Mouse (Mus musculus) lung, embryonic 16.5 days (tissue): ENCODE measurements at regions not wholly inside any gene's neighbourhood (a gene's known extent, or its start where the extent isn't known, plus 50 kb on each side); places are given as distances from the start of the nearest gene placed in this dataset.

Experiments used
- ATAC-seq: fragments of 200-750 bp; cut with Nextera tagmentation; 2 replicates; pipeline ENCODE4 v1.8.0; 2017; ENCODE audit warnings: low read depth, mild to moderate bottlenecking, moderate library complexity
- H3K27ac ChIP-seq: fragments of 300-500 bp; sonication (generic); 2 replicates; pipeline ENCODE4 v1.5.1; 2014; ENCODE audit warnings: mild to moderate bottlenecking, control low read depth, low read length
- H3K27me3 ChIP-seq: fragments of 300-500 bp; sonication (generic); 2 replicates; pipeline ENCODE4 v1.6.1; 2014; ENCODE audit warnings: low read depth, low read length, mixed read lengths; ENCODE audit not compliant: control insufficient read depth, insufficient read depth
- H3K36me3 ChIP-seq: fragments of 300-500 bp; sonication (generic); 2 replicates; pipeline ENCODE4 v1.6.1; 2014; ENCODE audit warnings: low read length; ENCODE audit not compliant: control insufficient read depth, insufficient read depth
- H3K4me1 ChIP-seq: fragments of 300-500 bp; sonication (generic); replicated peaks from 2 replicates; pipeline ENCODE4 v1.6.1; 2014; ENCODE audit warnings: low read length, mixed read lengths; ENCODE audit not compliant: control insufficient read depth, insufficient read depth
- H3K4me2 ChIP-seq: fragments of 300-500 bp; sonication (generic); 2 replicates; pipeline ENCODE4 v1.6.1; 2014; ENCODE audit warnings: low read depth, low read length, control low read depth
- H3K4me3 ChIP-seq: fragments of 300-500 bp; sonication (generic); 2 replicates; pipeline ENCODE4 v1.5.1; 2014; ENCODE audit warnings: mild to moderate bottlenecking, low read length, control low read depth
- H3K9ac ChIP-seq: fragments of 300-500 bp; sonication (generic); 2 replicates; pipeline ENCODE4 v1.6.1; 2014; ENCODE audit warnings: low read length, control low read depth
- H3K9me3 ChIP-seq: fragments of 300-500 bp; sonication (generic); 2 replicates; pipeline ENCODE4 v1.6.1; 2016; ENCODE audit warnings: low read length; ENCODE audit not compliant: control insufficient read depth
- WGBS: fragments of 180-500 bp; shearing (Covaris S2); extraction: QIAGEN DNeasy Blood & Tissue Kit; methylation state at CpG from one replicate; pipeline ENCODE4 v1.1.7; 2014; 5-methylcytosine and 5-hydroxymethylcytosine counted together

DNA sequence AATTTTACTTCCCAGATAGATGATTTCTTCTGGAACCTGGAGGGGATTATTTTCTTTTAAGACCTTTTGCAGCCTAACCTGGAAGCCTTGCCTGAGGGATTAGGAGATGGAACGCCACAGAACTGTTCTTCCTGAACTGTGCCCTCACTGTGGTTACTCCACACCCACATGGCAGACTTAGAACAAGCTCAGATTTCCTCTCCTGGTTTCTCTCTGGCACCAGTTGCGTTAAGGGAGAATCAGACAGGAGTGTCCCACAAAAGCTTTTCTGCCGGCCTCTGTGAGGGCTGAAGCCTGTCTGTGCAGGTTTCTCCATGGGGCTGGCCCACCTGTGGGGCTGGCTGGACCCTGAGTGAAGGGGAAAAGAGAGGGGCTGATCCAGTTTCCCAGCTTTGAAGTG is 500.1 kb upstream of the Btbd3 start:
- Histone ChIP-seq H3K4me3 (no peak overlapping the region), H3K4me1 (peaks cover 15% of the 10 kb centered on the region), H3K27me3 (no peaks in the 10 kb centered on the region), H3K9me3 (no peaks in the 10 kb centered on the region), H3K27ac (no peak overlapping the region), H3K4me2 (no peak overlapping the region), H3K36me3 (no peaks in the 10 kb centered on the region), H3K9ac (no peak overlapping the region)
- WGBS = 15% methylated on average over 3 of the region's 3 CpGs
- ATAC-seq = no peak

DNA sequence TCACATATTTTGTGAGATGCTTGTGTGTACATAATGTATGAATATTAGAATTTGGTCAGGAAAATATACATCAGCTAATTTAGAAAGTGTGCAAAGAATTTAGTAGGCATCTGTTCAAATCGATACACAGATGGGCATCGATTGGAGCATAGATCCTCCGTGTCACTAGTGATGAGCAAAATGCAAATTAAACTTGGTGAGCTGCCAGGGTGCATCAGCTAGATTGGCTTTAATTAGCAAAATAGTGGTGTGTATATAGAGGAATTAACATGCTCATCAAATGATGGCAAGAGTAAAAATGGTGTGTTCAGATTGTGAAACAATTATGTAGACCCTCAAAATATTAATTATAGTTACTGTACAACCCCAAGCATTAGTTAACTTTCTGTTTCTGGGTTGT is 501.9 kb upstream of the Btbd3 start:
- no peaks in the 10 kb centered on the region for H3K27me3 ChIP-seq
- H3K9me3 ChIP-seq = no peaks in the 10 kb centered on the region
- H3K27ac ChIP-seq = no peak overlapping the region
- H3K9ac ChIP-seq = no peak overlapping the region
- H3K4me3 ChIP-seq = no peak overlapping the region
- no peak for ATAC-seq
- H3K4me2 ChIP-seq = no peak overlapping the region
- WGBS = 96% methylated on average over 3 of the region's 3 CpGs
- H3K4me1 ChIP-seq = peaks cover 15% of the 10 kb centered on the region
- H3K36me3 ChIP-seq = no peaks in the 10 kb centered on the region

DNA sequence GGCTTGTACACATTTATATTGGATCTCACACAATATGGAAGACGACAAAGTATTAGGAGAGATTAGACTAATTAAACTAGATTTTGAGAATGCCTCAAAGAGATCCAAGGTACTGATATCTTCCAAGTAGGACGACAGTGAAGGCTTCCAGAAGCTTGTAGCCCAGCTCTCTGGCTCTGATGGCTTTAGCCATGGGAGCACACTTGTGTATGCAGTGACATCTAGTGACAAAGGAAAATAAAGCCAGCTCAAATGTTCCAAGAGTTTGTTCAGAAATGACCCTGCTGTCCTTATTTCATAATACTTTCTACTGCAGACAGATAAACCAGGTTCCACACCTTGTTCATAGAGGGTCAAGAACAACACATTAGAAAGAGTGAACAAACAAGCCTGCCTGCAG is 524.0 kb upstream of the Btbd3 start:
- no peaks in the 10 kb centered on the region for H3K36me3 ChIP-seq
- H3K27ac ChIP-seq = no peak overlapping the region
- no peak overlapping the region for H3K9ac ChIP-seq
- no peak; the same call in 1 of the 2 replicates for ATAC-seq
- no peaks in the 10 kb centered on the region for H3K4me1 ChIP-seq
- H3K9me3 ChIP-seq = no peaks in the 10 kb centered on the region
- H3K27me3 ChIP-seq = no peaks in the 10 kb centered on the region
- 1% methylated on average over 2 of the region's 2 CpGs for WGBS
- H3K4me3 ChIP-seq = no peak overlapping the region
- no peak overlapping the region for H3K4me2 ChIP-seq

DNA sequence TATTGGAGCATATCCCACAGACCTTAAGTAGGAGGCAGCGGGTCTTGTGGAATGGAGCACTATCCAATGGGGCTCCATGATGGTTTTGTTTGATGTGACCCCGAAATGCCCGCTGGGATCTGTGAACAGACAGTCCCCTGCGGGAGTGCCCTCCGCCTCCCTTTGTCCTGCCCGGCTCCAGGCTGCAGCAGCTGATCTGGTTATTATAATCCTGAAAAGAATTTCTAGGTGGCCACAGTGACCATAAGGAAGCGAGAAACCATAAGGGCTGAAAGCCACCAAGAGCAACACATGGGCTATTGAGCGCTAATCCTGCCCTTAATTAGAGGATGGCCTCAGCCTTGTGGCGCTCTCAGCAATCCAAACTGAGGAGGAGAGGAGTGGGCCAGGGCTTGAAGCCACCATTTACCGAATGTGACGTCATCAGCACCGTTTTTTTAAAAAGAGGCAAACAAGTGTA is 525.9 kb upstream of the Btbd3 start:
- Histone ChIP-seq H3K27me3 (no peaks in the 10 kb centered on the region), H3K4me1 (no peaks in the 10 kb centered on the region), H3K4me3 (no peak overlapping the region), H3K9me3 (no peaks in the 10 kb centered on the region), H3K36me3 (no peaks in the 10 kb centered on the region), H3K27ac (no peak overlapping the region), H3K9ac (no peak overlapping the region), H3K4me2 (no peak overlapping the region)
- WGBS = 83% methylated on average over 12 of the region's 12 CpGs
- ATAC-seq = no peak

DNA sequence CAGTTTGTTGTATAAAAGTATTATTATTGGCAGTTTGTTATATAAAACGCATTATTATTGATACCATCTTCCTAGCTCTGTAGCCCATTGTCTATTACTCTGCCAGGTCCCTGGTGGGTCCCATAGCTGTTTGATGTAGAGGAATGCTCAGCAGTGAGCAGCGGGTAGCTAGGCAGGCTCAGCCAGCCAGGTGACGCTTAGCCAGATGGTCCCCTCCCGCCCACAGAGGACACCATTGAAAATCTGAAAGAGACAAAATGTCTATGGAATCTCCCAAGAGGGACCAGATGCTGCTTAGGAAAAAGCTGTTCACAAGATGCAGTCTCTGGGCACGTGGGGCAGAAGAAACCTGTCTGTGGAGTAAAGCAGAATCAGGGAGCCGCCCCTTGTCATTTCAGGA is 526.5 kb upstream of the Btbd3 start:
- Histone ChIP-seq H3K4me3 (no peak overlapping the region), H3K27me3 (no peaks in the 10 kb centered on the region), H3K4me2 (no peak overlapping the region), H3K27ac (no peak overlapping the region), H3K9ac (no peak overlapping the region), H3K36me3 (no peaks in the 10 kb centered on the region), H3K4me1 (no peaks in the 10 kb centered on the region), H3K9me3 (no peaks in the 10 kb centered on the region)
- WGBS = 83% methylated on average over 6 of the region's 6 CpGs
- ATAC-seq = no peak

DNA sequence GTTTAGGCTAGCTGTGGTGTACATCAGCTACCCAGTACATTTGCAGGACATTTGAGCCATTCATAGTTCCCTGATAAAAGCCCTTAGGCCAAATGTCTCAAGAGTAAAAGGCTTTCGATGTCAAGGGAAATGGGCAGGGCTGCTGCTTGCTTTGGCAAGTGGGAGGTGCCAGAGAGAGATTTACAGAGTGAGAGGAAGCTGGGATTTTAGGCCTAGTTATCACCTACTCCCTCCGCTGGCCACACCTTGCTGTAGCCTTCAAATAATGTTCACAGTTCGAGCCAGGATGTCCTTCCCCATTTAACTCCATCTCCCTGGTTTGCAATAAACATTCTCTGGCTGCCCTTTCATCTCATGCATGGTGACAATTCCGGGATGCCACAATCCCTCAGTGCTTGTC is 527.2 kb upstream of the Btbd3 start:
- Histone ChIP-seq H3K27ac (no peak overlapping the region), H3K36me3 (no peaks in the 10 kb centered on the region), H3K9me3 (no peaks in the 10 kb centered on the region), H3K4me3 (no peak overlapping the region), H3K9ac (no peak overlapping the region), H3K4me2 (no peak overlapping the region), H3K27me3 (no peaks in the 10 kb centered on the region), H3K4me1 (no peaks in the 10 kb centered on the region)
- ATAC-seq = no peak
- 21% methylated on average over 4 of the region's 4 CpGs for WGBS

DNA sequence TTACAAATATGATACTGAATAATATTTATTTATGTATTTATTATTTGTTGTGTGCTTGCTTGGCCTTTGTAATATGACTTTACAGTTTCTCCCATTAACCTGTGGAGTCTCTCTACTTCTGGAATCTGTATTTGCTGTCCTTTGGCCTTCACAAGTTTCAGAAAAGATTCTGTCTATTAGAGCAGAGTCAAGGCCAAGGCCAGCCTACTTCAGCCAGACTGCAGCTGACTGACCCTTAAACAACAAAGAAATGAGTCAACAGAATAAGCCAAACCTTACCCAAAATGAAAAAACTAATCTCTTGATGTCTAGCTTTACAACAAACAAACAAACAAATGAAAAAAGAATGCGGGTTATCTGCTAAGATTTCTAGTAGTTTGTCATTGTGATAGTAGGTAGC is 532.7 kb upstream of the Btbd3 start:
- H3K4me3 ChIP-seq = no peak overlapping the region
- no peak overlapping the region for H3K4me2 ChIP-seq
- H3K9me3 ChIP-seq = no peaks in the 10 kb centered on the region
- no peaks in the 10 kb centered on the region for H3K27me3 ChIP-seq
- 89% methylated on average over 1 of the region's 1 CpGs for WGBS
- no peak overlapping the region for H3K27ac ChIP-seq
- H3K36me3 ChIP-seq = no peaks in the 10 kb centered on the region
- no peak overlapping the region for H3K9ac ChIP-seq
- no peaks in the 10 kb centered on the region for H3K4me1 ChIP-seq
- no peak for ATAC-seq

DNA sequence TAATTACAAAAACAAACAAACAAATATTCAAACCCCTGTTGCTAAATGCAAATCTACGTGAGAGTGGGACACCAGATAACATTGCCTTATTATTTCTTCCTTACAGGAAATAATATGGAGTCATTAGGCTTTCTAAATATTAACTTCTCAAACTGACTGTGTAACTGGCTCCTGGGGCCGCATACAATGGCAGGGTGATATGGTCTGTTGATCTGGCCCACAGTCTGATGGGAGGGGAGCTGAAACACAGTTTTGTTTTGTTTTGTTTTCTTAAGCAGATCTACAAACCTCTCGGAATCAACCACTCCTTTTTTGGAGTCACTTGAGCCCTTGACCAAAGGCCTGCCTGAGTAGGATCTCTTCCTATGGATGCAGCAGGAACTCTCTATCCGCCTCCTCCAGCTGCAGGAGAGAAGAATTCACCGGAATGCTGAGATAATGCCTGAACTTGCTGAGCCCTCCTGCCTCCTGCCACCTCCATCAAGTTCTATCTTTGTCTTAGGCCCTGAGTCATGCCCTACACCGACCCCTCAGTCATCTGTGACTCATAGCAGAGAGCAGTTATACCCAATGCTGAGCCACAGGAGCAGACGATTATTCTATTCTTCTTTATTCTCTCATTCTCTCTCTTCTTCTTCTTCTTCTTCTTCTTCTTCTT is 534.5 kb upstream of the Btbd3 start:
- Histone ChIP-seq H3K4me3 (no peak overlapping the region), H3K4me2 (no peak overlapping the region), H3K36me3 (no peaks in the 10 kb centered on the region), H3K9me3 (no peaks in the 10 kb centered on the region), H3K27me3 (no peaks in the 10 kb centered on the region), H3K4me1 (no peaks in the 10 kb centered on the region), H3K9ac (no peak overlapping the region), H3K27ac (no peak overlapping the region)
- 67% methylated on average over 7 of the region's 7 CpGs for WGBS
- ATAC-seq = no peak

DNA sequence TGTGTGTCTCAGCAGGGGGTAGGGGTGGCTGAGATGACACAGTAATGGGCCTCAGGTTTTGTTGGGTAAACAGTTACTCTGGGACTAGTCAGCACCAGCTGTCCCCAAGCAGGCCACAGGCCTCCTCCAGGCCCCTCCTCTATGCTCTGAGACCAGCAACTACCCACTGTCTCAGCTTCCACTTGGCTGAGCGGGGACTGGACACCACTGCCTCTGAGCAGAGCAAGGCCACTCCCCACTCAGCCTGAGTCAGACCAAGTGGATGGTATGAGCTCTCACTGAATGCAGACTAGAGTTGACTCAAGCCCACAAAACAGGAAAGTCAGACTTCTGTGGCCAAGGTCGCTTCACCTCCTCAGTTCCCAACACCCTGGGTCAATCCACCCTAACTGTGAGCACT is 540.5 kb upstream of the Btbd3 start:
- Histone ChIP-seq H3K4me3 (no peak overlapping the region), H3K4me1 (no peaks in the 10 kb centered on the region), H3K9ac (no peak overlapping the region), H3K27me3 (no peaks in the 10 kb centered on the region), H3K36me3 (no peaks in the 10 kb centered on the region), H3K4me2 (no peak overlapping the region), H3K9me3 (no peaks in the 10 kb centered on the region), H3K27ac (no peak overlapping the region)
- ATAC-seq = no peak
- WGBS = 66% methylated on average over 2 of the region's 2 CpGs

DNA sequence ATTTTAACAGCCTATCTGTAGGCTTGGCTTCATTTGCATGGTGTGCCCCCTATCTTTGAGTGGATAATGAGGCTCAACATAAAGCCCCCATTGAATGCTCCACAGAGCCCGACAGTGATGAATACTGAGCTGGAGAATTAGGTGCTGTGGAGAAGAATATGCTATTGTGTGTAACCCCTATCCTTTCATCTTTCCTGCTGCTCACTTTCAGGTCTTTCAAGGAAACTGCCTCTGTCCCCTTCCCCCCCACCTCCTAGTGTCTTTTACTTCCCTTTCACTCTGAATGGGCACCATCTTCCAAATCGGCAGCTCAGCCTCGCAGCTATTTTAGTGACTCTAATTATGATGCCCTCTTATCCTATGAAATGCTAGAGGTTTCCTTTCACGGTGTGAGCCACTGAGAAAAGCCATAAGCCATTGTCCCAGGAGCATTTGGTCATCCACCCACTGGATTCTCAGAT is 549.8 kb upstream of the Btbd3 start:
- 18% methylated on average over 4 of the region's 4 CpGs for WGBS
- no peaks in the 10 kb centered on the region for H3K9me3 ChIP-seq
- H3K4me2 ChIP-seq = no peak overlapping the region
- H3K27me3 ChIP-seq = no peaks in the 10 kb centered on the region; the same call in 1 of the 2 replicates
- no peaks in the 10 kb centered on the region for H3K36me3 ChIP-seq
- H3K4me3 ChIP-seq = no peak overlapping the region
- no peaks in the 10 kb centered on the region for H3K4me1 ChIP-seq
- no peak overlapping the region for H3K9ac ChIP-seq
- H3K27ac ChIP-seq = no peak overlapping the region
- no peak for ATAC-seq
